Mouse (Mus musculus): ENCODE measurements at regions not wholly inside any gene's neighbourhood (a gene's known extent, or its start where the extent isn't known, plus 50 kb on each side); places are given as distances from the start of the nearest gene placed in this dataset.
A peak's percentile ranks its signal among the peaks of the same experiment; 100 is the strongest.

DNA sequence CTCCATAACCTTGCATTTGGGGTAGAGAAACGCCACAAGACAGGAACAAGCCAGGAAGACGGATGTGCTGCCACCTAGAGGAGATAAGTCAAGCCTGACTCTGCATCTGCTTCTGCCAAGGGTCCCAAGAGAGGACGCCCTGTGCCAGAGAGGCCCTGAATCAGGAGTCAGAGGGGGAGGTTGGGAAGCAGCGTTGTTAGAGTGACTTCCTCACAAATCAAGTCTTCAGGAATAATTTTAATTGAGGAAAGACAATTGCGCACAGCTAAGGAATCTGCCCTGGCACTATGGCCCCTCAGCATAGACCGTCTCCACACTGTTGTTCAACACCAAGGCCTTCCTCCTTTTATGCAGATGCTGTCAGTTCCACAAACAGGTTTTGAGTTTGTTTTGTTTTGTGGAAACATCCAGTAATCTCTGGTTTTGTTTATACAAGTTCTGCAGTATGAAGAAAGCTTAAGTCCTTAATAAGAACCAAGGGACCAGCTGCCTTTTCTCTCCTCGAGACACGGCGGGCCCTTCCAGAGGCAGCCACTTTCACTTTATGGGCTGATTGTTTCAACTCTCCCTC lies 187.9 kb upstream of the Il12b start:
- intact Hi-C loops (cut with DNase I): loop anchor here (2.0 to 5.0 kb wide), 3 partner anchors 49 to 445 kb away; no protein-coding TSS in a partner anchor
- peak; percentile 53 to 69 for DNase-seq

- DNase-seq: no peak
- intact Hi-C loops (cut with DNase I): loop anchor here (5.0 kb wide), 2 partner anchors 377 to 447 kb away; no protein-coding TSS in a partner anchor
These were observed 185.8 kb upstream of the Il12b start for GRCm38 (mm10) chr11:44214095-44214494.

- intact Hi-C loops (cut with DNase I): no loop called here
- DNase-seq: no peak
These were observed 183.5 kb upstream of the Il12b start for GRCm38 (mm10) chr11:44216346-44216745.

GRCm38 (mm10) chr11:44219971-44220370 lies 179.9 kb upstream of the Il12b start:
- no peak for DNase-seq
- intact Hi-C loops (cut with DNase I): no loop called here

GRCm38 (mm10) chr11:44229996-44230395 lies 169.9 kb upstream of the Il12b start:
- intact Hi-C loops (cut with DNase I): no loop called here

GRCm38 (mm10) chr11:44235456-44235855 lies 164.4 kb upstream of the Il12b start:
- no peak for DNase-seq

More at GRCm38 (mm10) chr11:44229996-44230395, 169.9 kb upstream of the Il12b start:
- DNase-seq: no peak

GRCm38 (mm10) chr11:44238051-44238450 lies 161.8 kb upstream of the Il12b start:
- no peak for DNase-seq
- intact Hi-C loops (cut with DNase I): no loop called here

More at GRCm38 (mm10) chr11:44235456-44235855, 164.4 kb upstream of the Il12b start:
- intact Hi-C loops (cut with DNase I): no loop called here

DNA sequence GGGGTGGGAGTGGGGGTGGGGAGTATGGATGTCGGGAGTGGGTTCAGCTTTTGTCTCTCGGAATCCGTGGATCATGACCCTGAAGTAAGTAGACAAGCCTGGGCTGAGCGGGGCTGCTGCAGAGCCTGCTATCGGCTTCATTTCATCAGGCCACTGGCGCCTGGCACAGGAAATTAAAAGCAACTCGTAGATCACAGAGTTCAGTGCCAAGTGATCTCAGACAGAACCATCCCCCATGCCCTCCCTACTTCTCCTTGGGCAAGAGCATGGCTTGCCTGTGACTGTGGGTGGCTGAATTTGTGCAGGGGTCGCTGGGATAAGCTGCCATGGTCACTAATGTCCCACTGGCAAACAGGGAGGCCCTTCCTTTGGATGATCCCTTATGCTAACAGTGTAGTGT lies 161.3 kb upstream of the Il12b start:
- peak; percentile 57 to 72 for DNase-seq
- intact Hi-C loops (cut with DNase I): no loop called here

GRCm38 (mm10) chr11:44243184-44243583 lies 156.7 kb upstream of the Il12b start:
- peak; percentile 65 to 81 for DNase-seq
- intact Hi-C loops (cut with DNase I): loop anchor here (2.0 to 10.0 kb wide), 4 partner anchors 46 to 408 kb away; no protein-coding TSS in a partner anchor

DNA sequence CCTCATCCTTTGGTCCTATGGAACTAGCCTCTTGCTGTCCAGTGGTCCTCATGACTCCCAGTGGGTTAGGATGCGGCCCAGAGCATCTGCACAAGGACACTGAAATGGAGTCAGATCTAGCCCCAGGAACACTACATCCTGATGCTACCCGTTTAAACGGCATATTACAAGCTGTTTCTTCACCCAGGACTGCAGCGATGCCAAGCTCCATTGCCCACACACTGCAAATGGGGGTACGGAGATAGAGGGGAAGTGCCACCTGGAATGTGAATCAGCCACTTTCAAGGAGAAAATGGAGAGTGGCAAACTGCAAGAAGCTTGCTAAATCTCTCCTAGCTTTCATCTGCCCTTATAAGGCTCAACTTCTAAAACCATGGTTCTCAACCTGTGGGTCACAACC lies 148.0 kb upstream of the Il12b start:
- intact Hi-C loops (cut with DNase I): no loop called here
- DNase-seq: no peak

GRCm38 (mm10) chr11:44260376-44261111 lies 139.3 kb upstream of the Il12b start:
- intact Hi-C loops (cut with DNase I): loop anchor here (2.0 kb wide), 1 partner anchor 48 kb away; no protein-coding TSS in a partner anchor
- no peak for DNase-seq

DNA sequence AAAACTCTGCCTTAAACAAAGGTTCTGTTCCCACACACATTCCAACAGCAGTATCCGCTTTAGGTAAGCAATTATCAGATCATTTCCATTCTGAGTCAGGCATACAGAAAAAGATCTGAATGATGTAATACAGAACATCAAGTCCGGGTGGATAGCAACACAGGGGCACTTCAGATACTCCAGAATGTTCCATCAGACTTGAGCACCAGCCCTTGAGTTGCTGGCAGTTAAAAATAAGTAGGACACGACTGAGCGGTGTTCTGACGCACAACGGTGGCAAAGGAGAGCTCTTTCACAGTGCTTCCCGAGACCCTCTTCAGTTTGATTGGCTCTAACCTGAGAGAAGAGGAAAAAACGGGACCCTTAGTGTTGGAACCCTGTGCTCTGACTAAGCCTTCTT lies 138.2 kb upstream of the Il12b start:
- no peak for DNase-seq
- intact Hi-C loops (cut with DNase I): loop anchor here (2.0 kb wide), 1 partner anchor 49 kb away; no protein-coding TSS in a partner anchor

GRCm38 (mm10) chr11:44262571-44262970 lies 137.3 kb upstream of the Il12b start:
- no peak for DNase-seq
- intact Hi-C loops (cut with DNase I): no loop called here

DNA sequence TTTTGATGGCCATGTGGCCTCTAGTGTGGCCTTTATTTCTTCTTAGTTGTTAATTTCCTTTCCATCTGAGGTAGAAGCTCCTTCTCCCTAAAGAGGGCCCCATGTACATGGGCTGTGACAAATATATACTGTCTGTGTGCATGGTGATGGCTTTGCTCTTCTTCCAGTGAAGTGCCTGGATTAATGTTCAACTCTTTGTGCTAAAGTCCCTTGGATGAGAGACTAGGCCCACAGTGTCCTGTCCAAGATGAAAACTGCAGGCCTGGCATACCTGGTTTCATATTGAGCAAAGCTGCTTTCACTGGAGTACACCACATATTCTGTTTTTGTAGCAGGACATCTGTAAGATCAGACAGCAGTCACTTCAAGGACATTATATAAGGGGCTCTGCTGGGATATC lies 127.6 kb upstream of the Il12b start:
- intact Hi-C loops (cut with DNase I): no loop called here
- no peak for DNase-seq

DNA sequence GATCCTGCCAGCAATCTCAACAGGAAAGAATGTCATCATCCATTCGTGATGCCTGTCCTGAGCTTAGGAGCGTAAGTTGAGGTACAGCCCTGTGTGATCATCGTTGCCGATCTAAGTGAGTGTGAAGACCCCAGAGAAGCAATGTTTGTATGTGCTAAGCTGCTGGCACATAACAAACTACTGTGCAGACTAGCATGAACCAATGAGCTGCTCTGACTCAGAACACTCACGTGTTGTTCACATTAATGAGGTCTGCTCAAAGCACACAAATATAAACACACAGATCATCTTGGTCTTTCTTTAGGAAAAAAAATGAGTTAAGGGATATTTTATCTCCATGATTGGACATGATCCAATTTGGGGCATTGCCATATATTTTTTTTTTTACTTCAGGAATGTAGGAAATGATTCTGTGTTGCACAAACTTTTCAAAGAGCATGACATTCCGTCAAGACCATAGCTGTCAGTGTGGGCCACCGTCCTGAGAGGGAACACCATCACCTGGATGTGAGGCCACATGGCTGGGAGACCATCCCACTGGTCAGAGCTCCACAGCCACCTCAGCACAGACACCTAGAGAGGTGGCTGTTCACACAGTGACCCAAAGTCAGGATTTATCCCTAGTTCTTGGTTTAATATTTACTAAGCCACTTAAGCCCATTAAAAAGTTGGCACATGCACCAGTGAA lies 121.2 kb upstream of the Il12b start:
- intact Hi-C loops (cut with DNase I): no loop called here
- DNase-seq: no peak

DNA sequence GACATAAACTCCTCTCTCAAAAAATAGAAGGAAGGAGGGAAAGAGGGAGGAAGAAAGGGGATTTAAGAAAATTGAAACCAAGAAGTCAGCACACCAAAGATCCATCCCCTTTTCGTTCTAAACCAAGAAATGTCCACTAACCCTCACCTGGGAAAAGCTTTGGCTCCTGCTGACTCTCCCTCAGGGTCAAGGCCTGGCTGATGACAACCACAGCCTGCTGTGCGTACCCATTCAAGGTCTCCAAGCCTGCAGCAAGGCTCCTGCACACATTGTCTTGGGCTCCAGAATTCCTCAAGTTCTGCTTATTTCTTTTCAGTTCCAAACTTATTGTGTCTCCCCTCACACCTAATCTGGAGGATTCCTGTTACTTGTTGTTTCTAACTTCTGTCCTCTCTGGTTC lies 113.9 kb upstream of the Il12b start:
- DNase-seq: no peak
- intact Hi-C loops (cut with DNase I): no loop called here

GRCm38 (mm10) chr11:44288825-44289224 lies 111.0 kb upstream of the Il12b start:
- intact Hi-C loops (cut with DNase I): no loop called here
- DNase-seq: no peak

DNA sequence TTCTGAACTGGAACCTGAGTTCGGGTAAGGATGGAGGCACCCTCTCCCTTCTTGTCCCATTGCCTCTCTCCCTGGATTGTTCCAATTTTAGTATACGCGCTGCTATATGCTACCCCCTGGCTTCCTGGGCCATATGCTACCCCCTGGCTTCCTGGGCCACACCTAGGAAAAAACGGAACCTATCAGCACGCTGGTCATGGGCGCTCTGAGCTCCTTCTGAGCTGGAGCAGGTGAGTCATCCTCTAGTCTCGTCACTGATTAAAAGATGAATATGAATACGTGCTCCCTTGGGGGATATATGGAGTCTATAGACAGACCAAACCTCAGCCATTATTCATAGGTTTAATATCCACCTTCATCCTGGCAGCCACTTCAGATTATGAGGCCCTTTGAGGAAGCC lies 96.1 kb upstream of the Il12b start:
- no peak for DNase-seq
- intact Hi-C loops (cut with DNase I): no loop called here

DNA sequence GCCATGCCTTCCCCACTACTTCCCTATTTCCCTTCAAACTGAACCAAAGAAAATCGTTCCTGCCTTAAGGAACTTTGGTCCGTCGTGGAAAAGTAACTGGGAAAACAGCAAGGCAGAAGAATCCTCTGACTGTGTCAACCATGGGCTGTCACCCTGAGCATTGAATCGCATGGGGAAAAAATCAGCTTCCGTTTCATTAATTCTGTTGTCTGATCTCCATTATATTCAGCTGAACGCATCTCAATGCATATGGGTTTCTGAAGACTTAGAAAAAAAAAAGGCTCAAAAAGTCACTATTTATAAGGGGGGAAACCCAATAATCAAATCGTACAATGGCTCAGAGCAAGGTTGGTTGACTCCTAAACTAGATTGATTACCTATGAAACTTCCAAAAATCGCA lies 83.8 kb upstream of the Il12b start:
- no peak for DNase-seq
- intact Hi-C loops (cut with DNase I): no loop called here

DNA sequence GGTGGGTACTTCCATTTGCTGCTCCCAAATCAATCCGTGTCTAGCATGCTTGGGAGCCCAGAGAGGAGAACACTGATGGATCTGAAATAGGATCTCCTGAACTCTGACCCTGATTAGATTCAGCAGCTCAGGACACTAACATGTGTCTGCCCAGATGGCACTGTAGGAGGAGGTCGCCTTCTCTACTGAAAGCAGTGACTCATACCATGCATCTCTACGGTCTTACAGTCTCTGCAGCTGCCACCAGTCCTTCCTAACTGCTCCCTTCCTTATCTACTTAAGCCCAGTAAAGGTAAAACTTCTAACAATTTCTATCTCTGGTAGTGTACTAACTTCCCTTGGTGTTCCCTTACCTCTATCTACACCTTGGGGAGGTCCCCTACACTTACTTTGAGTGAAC lies 80.7 kb upstream of the Il12b start:
- no peak for DNase-seq
- intact Hi-C loops (cut with DNase I): no loop called here

- intact Hi-C loops (cut with DNase I): loop anchor here (2.0 to 5.0 kb wide), 2 partner anchors 56 to 81 kb away; no protein-coding TSS in a partner anchor
- DNase-seq: peak; percentile 86
These were observed 76.5 kb upstream of the Il12b start for GRCm38 (mm10) chr11:44323314-44323713.

- intact Hi-C loops (cut with DNase I): no loop called here
- DNase-seq: no peak
These were observed 74.8 kb upstream of the Il12b start for GRCm38 (mm10) chr11:44325066-44325465.
